Mouse (Mus musculus) bone marrow macrophage, adult 2 months (primary cell): ENCODE data around the gene Zfp277.

Experiments
- CTCF ChIP-seq: IDR thresholded peaks from 2 replicates; pipeline ENCODE4 v1.5.1; 2012; ENCODE audit warnings: low read depth, mild to moderate bottlenecking, low read length, moderate library complexity
- POLR2A ChIP-seq: IDR thresholded peaks from 2 replicates; pipeline ENCODE4 v1.6.1; 2012; ENCODE audit warnings: mild to moderate bottlenecking, low read depth, low read length, borderline replicate concordance

DNA sequence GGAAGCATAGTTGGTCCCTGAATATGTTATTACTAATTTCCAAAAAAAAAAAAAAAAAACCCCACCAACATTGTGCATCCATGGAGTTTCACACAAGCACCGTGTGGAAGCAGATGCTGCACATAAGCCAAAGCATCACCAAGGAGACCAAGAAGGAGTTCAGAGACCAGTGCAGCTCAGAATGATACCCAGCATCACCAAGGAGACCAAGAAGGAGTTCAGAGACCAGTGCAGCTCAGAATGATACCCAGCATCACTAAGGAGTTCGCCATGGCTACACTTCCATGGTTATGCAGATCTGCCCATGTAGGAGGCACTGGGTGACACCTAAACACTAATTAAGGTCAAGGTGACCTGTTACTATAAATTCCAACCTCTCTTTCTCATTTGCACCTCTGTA, 46.8 kb downstream of the Zfp277 start:
- TF ChIP-seq CTCF (no peak), POLR2A (no peak)
